Mouse (Mus musculus): ENCODE measurements around the gene Cnot1.

GRCm38 (mm10) chr8:95781085-95781484 is 26.2 kb downstream of the Cnot1 start:
- TF ChIP-seq CTCF (IDR thresholded peaks at IDR 0.05; ENCODE audit: low read depth, low read length) (no peak), POLR2AphosphoS5 (IDR thresholded peaks at IDR 0.05; ENCODE audit: insufficient replicate concordance, low read depth, low read length) (no peak), TAL1 (conservative IDR thresholded peaks at IDR 0.05; ENCODE audit: low read depth, low read length) (no peak), GATA2 (IDR thresholded peaks at IDR 0.05; ENCODE audit: borderline replicate concordance, low read depth, low read length) (no peak)

All from G1E (cell line).